Mouse (Mus musculus): Measurements from ENCODE around the gene Iqgap2.

DNA sequence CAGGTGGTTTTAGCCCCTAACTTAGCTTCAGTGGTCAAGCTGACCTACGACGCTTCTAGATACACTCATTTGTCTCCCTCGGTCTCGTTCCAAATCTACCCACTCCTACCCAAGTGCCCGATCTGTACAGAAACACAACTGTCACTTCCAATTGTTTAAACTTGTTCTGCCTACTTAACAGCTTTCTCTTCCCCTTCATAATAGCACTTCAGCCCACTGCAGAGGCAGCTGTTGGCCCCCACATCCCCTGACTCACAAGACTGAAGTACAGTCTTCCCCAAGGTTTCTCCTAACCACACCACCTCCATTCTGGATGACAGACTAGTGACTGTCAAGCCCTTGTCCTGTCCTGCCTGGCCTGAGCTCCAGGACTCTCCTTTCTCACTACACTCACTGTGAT lies 63.1 kb downstream of the Iqgap2 start:
- no peak for TF ChIP-seq USF1 (IDR thresholded peaks at IDR 0.05; ENCODE audit: low read depth)
- no peak for TF ChIP-seq CTCF (IDR thresholded peaks at IDR 0.05; ENCODE audit: control insufficient read depth, insufficient read depth, insufficient read length)
- TF ChIP-seq MYOD1 (IDR thresholded peaks at IDR 0.05; ENCODE audit: control insufficient read depth, insufficient read length, low read depth): no peak
- TF ChIP-seq MAX (IDR thresholded peaks at IDR 0.05): no peak
- no peak for TF ChIP-seq MYOG (IDR thresholded peaks at IDR 0.05; ENCODE audit: control insufficient read depth, extremely low read depth, insufficient read length)
- no peak for TF ChIP-seq CEBPB (IDR thresholded peaks at IDR 0.05; ENCODE audit: low read depth)

Measured in C2C12 (cell line).